Mouse (Mus musculus) forebrain, embryonic 10.5 days (tissue): ENCODE measurements around the gene Tmem243. TPM values are rescaled to one million over a fixed set of nuclear protein-coding genes. Genes with fewer than 3 reads are reported as not detected.

Experiments used
- DNase-seq: peaks from one replicate; pipeline ENCODE4 v3.0.0-alpha.2; 2017; ENCODE audit warnings: low spot score; ENCODE audit errors: extremely low spot score
- H3K27ac ChIP-seq: fragments of 300-500 bp; sonication (generic); 2 replicates; pipeline ENCODE4 v1.5.1; 2016; ENCODE audit warnings: mild to moderate bottlenecking
- H3K27me3 ChIP-seq: fragments of 300-500 bp; sonication (generic); 2 replicates; pipeline ENCODE4 v1.6.1; 2016; ENCODE audit warnings: mild to moderate bottlenecking; ENCODE audit not compliant: poor library complexity, severe bottlenecking
- H3K36me3 ChIP-seq: fragments of 300-500 bp; sonication (generic); replicated peaks from 2 replicates; pipeline ENCODE4 v1.6.1; 2016; ENCODE audit warnings: mild to moderate bottlenecking, moderate library complexity
- H3K4me1 ChIP-seq: fragments of 300-500 bp; sonication (generic); 2 replicates; pipeline ENCODE4 v1.6.1; 2016
- H3K4me3 ChIP-seq: fragments of 300-500 bp; sonication (generic); 2 replicates; pipeline ENCODE4 v1.5.1; 2016; ENCODE audit warnings: mild to moderate bottlenecking, moderate library complexity
- H3K9me3 ChIP-seq: fragments of 300-500 bp; sonication (generic); 2 replicates; pipeline ENCODE4 v1.6.1; 2016; ENCODE audit warnings: mild to moderate bottlenecking, moderate library complexity
- WGBS: fragments of 180-500 bp; shearing (Covaris S2); methylation state at CpG from one replicate; pipeline ENCODE4 v1.1.7; 2016; 5-methylcytosine and 5-hydroxymethylcytosine counted together
- polyA plus RNA-seq: library from polyadenylated mRNA; unstranded; fragments of >200 nt; fragmentation: Nextera tagmentation; extraction: Ambion mirVana; gene quantifications from 2 replicates; pipeline ENCODE4 v1.2.1, GENCODE M21; 2016

Tmem243 gene
- polyA plus RNA-seq: 22.7 and 26.2 TPM in 2 replicates

DNA sequence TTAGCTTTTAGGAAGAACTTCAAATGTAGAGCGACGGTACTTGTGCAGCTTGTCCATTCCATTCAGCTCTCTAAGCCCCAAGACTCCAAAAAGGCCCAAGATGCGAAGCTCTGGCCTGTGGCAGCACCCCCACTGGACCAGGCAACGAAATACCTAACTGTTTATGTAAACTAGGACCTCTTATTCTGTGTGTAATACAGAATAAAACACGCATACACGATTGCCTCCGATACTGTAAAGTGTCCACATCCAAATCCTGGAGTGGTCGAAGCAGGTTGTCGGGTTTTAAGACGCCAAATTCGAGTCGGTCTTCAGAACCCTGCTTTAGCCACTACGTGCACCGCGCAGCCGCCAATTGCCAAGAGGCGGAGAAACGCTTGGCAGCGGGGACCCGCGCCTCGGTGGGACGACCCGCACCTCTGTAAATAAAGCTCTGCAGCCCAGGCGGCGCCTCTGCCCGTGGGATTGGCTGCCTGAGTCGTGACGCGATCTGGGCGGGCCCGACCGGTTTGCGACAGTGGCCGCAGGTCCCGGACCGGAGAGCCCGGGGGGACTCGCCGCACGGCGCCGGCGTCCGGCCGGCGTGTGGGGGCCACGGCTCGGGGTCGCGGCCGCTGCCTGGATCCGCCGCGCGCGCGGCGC is at the start of gene Tmem243:
Gene Tmem243 (plus strand): TSS at position 462 of the 642 bp plus-strand sequence.
- H3K36me3 ChIP-seq: no peaks in the 10 kb centered on the region
- H3K27ac ChIP-seq: peak within 1 kb of the TSS; percentile 90
- WGBS: under 1% methylated on average over 57 of the region's 59 CpGs
- H3K27me3 ChIP-seq: peaks cover 13% of the 10 kb centered on the region
- H3K4me1 ChIP-seq: peaks cover 20% of the 10 kb centered on the region
- peak within 1 kb of the TSS; percentile 86 for H3K4me3 ChIP-seq
- DNase-seq: peak; percentile 91
- H3K9me3 ChIP-seq: peaks cover 7% of the 10 kb centered on the region

GRCm38 (mm10) chr5:9056020-9056660 is 44.3 kb upstream of the Tmem243 start:
- 36% methylated on average over 3 of the region's 3 CpGs for WGBS
- no peak for DNase-seq
- no peak overlapping the region for H3K4me3 ChIP-seq

GRCm38 (mm10) chr5:9057277-9057879 is 43.1 kb upstream of the Tmem243 start:
- no peak for DNase-seq
- Histone ChIP-seq H3K9me3 (no peaks in the 10 kb centered on the region), H3K4me3 (no peak overlapping the region), H3K36me3 (no peaks in the 10 kb centered on the region), H3K27me3 (no peaks in the 10 kb centered on the region), H3K4me1 (0 out of 2 replicates have a peak, but pooled peaks cover 3% of the 10 kb centered on the region), H3K27ac (no peak overlapping the region)
- 87% methylated on average over 5 of the region's 5 CpGs for WGBS

More at GRCm38 (mm10) chr5:9056020-9056660, 44.3 kb upstream of the Tmem243 start:
- Histone ChIP-seq H3K4me1 (0 out of 2 replicates have a peak, but pooled peaks cover 3% of the 10 kb centered on the region), H3K27me3 (no peaks in the 10 kb centered on the region), H3K27ac (no peak overlapping the region), H3K36me3 (no peaks in the 10 kb centered on the region), H3K9me3 (no peaks in the 10 kb centered on the region)

- H3K4me3 ChIP-seq: no peak overlapping the region
- H3K9me3 ChIP-seq: no peaks in the 10 kb centered on the region
- no peaks in the 10 kb centered on the region for H3K27me3 ChIP-seq
- no peak for DNase-seq
- H3K4me1 ChIP-seq: 0 out of 2 replicates have a peak, but pooled peaks cover 3% of the 10 kb centered on the region
- WGBS: 80% methylated on average over 6 of the region's 6 CpGs
- no peaks in the 10 kb centered on the region for H3K36me3 ChIP-seq
- no peak overlapping the region for H3K27ac ChIP-seq
Measured at GRCm38 (mm10) chr5:9059303-9060023, 41.0 kb upstream of the Tmem243 start.

DNA sequence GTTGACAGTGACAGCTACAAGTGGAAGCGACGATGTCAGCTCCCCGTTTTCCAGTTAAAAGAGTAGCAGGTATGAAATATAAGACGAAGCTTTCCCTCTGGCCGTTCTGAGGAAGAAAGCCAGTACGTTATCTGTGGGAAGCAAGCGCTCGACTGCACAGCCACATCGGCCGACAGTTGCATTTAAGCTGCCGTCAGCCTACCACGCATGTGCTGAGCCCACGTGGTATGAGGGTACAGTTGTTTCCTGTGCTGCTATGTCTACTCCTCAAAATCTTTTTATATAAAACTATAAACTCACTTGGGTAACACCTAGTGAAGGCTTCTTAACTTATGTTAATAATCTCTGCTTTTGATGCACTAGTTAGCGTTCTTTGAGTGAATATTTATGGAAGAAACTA is 40.2 kb upstream of the Tmem243 start:
- WGBS: 92% methylated on average over 14 of the region's 14 CpGs
- no peaks in the 10 kb centered on the region for H3K27me3 ChIP-seq
- no peaks in the 10 kb centered on the region for H3K9me3 ChIP-seq
- H3K4me1 ChIP-seq: 0 out of 2 replicates have a peak, but pooled peaks cover 3% of the 10 kb centered on the region
- no peak overlapping the region for H3K27ac ChIP-seq
- no peaks in the 10 kb centered on the region for H3K36me3 ChIP-seq
- H3K4me3 ChIP-seq: no peak overlapping the region
- DNase-seq: no peak

DNA sequence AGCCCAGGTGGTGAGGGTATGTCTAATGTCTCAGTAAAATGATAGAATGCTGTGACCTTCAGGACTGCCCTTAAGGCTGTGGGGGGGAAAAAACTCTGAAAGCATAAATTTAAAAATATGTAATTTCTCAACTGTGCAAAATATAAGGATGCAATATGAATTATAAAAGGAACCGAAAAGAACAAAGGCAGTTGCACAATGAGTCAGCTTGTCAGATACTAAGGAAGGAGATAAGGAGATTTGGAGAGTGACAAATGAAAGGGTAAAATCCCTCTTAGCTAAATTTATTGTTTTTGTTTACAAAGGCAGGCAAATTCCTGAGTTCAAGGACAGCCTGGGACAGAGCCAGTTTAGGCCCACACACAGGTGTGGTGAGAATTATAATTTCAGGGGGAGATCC is 36.3 kb upstream of the Tmem243 start:
- 90% methylated on average over 1 of the region's 1 CpGs for WGBS
- DNase-seq: no peak
- Histone ChIP-seq H3K4me3 (no peak overlapping the region), H3K27me3 (no peaks in the 10 kb centered on the region), H3K9me3 (no peaks in the 10 kb centered on the region), H3K27ac (no peak overlapping the region), H3K4me1 (0 out of 2 replicates have a peak, but pooled peaks cover 3% of the 10 kb centered on the region), H3K36me3 (no peaks in the 10 kb centered on the region)

GRCm38 (mm10) chr5:9068886-9069285 is 31.6 kb upstream of the Tmem243 start:
- peaks cover 12% of the 10 kb centered on the region for H3K4me1 ChIP-seq
- H3K4me3 ChIP-seq: no peak overlapping the region
- no peak overlapping the region for H3K27ac ChIP-seq
- no peaks in the 10 kb centered on the region for H3K36me3 ChIP-seq
- WGBS: 81% methylated on average over 2 of the region's 2 CpGs
- DNase-seq: no peak
- no peaks in the 10 kb centered on the region for H3K27me3 ChIP-seq
- no peaks in the 10 kb centered on the region for H3K9me3 ChIP-seq

DNA sequence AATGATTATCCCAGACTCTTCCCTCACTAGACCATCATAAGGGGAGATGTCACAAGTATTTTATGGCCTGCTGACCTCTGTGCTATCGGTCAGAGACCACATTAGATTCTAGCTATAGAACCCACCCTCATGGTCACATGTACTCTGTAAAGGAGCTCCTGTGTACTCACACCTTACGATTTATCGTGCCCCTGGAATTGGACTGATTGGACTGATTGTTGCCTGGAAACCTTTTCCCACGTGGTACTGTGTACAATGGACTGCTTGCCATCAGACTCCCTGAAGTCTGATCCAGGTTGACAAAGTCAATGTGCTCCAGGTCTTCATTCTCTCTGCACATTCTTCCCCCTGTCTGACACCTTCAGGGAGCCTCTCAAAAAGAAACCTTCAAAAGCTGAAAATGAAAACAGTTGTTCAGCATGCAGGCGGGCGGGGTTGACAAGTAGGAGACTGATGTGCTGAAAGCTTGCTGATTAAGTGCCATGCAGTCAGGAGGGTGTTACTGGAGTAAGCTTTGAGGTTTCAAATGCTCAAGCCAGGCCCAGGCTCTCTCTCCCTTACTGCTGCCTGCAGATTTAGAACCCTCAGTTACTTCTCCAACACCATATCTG is 30.8 kb upstream of the Tmem243 start:
- Histone ChIP-seq H3K9me3 (no peaks in the 10 kb centered on the region), H3K4me3 (no peak overlapping the region), H3K4me1 (peaks cover 12% of the 10 kb centered on the region), H3K36me3 (no peaks in the 10 kb centered on the region), H3K27ac (no peak overlapping the region), H3K27me3 (no peaks in the 10 kb centered on the region)
- WGBS: 89% methylated on average over 6 of the region's 6 CpGs
- DNase-seq: no peak

DNA sequence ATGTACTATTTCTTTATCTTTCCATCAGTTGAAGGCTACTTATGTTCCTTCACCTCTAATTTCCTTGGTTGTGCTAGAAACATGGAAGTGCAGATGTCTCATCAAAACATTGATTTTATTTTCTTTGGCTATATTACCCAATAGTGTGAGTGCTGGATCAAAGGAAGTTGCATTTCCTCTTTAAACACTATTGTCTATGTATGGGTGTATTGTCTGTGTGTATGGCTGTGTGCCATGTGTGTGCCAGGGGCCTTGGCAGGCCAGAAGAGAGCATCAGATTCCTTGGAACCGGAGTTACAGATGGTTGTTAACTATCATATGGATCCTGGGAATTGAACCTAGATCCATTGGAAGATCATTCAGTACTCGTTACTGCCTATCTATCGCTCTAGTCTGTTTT is 29.1 kb upstream of the Tmem243 start:
- WGBS: 88% methylated on average over 3 of the region's 3 CpGs
- DNase-seq: no peak
- no peak overlapping the region for H3K27ac ChIP-seq

DNA sequence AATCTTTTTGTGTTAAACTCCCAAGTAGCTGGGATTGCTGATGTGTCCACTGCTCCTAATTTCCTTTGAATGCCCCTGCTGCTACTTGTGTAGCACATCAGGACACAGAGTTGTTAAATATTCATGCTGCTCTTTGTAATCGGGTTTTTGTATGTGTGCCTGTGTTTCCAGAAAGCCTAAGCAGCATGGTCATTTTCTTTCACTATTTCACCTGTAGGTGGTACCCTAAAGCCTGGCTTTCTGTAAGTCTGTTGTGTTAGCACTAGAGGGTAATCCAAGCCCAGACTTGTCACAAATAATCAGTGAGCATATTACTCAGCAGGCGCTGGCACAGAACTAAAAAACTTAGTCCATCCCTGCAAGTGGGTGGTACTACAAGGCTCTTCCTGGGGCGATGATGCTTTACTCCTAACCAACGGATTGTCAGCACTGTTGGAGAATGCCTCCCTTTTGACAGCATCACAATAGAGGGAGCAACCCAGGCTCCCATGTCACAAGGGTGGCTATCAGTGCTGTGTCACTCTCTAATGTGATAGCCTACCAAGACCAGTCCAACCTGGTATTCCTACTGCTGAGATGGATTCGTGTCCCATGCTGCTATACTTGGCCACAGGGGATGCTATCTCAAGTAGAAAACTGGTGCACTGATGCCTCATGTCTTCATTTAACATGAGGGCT is 27.2 kb upstream of the Tmem243 start:
- peaks cover 12% of the 10 kb centered on the region for H3K4me1 ChIP-seq
- H3K27ac ChIP-seq: no peak overlapping the region
- H3K9me3 ChIP-seq: no peaks in the 10 kb centered on the region
- no peak overlapping the region for H3K4me3 ChIP-seq
- DNase-seq: no peak
- H3K36me3 ChIP-seq: no peaks in the 10 kb centered on the region
- 60% methylated on average over 5 of the region's 5 CpGs for WGBS
- no peaks in the 10 kb centered on the region for H3K27me3 ChIP-seq

More for the DNA sequence above, 29.1 kb upstream of the Tmem243 start:
- Histone ChIP-seq H3K4me3 (no peak overlapping the region), H3K4me1 (peaks cover 12% of the 10 kb centered on the region), H3K27me3 (no peaks in the 10 kb centered on the region), H3K36me3 (no peaks in the 10 kb centered on the region), H3K9me3 (no peaks in the 10 kb centered on the region)

DNA sequence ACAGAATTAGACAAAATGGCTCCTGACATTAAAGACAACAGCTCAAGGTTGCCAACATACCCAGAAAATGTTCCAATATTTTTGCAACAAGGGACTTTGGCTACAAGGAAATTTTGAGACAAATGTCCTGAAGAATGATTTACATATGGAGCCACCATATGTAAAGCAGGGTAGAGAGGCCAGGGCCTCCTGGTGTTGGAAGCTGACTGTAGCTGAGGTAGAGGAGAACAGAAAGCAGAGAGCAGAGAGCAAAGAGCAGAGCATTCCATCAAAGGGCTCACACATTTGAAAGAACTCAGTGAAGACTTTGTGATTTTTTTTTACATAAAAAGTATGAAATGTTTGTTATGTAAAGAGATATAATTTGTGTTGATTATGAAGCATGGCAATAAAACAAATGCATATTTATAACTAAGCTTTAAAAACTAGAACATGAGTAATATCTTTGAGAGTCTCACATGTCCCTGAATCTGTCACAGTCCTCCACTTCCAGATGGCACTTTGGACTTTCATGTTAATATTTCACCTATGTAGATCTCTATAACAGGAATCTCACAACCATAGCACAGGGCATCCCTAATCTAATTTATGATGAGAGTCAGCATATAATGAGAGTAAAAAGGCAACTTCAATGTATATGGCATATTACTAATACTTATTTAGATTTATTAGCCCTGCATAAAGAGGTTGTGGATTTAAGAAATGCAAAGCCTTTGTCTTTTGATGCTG is 20.5 kb upstream of the Tmem243 start:
- Histone ChIP-seq H3K36me3 (no peaks in the 10 kb centered on the region), H3K4me3 (no peak overlapping the region), H3K27ac (no peak overlapping the region), H3K9me3 (no peaks in the 10 kb centered on the region; the same call in 1 of the 2 replicates), H3K27me3 (no peaks in the 10 kb centered on the region), H3K4me1 (peaks cover 8% of the 10 kb centered on the region)
- no peak for DNase-seq
